Mouse (Mus musculus) liver, postnatal 0 days (tissue): ENCODE measurements around the gene Ppp5c.

Experiments used
- CTCF ChIP-seq: sonication (generic); IDR thresholded peaks from 2 replicates; pipeline ENCODE4 v1.5.1; 2016; ENCODE audit warnings: antibody characterized with exemption, low read depth
- EP300 ChIP-seq: IDR thresholded peaks from 2 replicates; pipeline ENCODE4 v1.6.1; 2016; ENCODE audit warnings: antibody characterized with exemption, low read depth, mild to moderate bottlenecking

- TF ChIP-seq CTCF, result no peak; the same call in 1 of the 2 replicates
- no peak for TF ChIP-seq EP300
These were observed 12.3 kb downstream of the Ppp5c start for GRCm38 (mm10) chr7:17015381-17015780.
